Mouse (Mus musculus): ENCODE results near the gene Rfx7.
"Not testable (repeated sequence)": the region's sequence is repeated elsewhere in the genome, so short reads cannot be mapped to it uniquely, and the experiment has no call there.

Gene Rfx7

GRCm38 (mm10) chr9:72558780-72559179 lies 26.7 kb downstream of the Rfx7 start:
- no peak for DNase-seq

DNA sequence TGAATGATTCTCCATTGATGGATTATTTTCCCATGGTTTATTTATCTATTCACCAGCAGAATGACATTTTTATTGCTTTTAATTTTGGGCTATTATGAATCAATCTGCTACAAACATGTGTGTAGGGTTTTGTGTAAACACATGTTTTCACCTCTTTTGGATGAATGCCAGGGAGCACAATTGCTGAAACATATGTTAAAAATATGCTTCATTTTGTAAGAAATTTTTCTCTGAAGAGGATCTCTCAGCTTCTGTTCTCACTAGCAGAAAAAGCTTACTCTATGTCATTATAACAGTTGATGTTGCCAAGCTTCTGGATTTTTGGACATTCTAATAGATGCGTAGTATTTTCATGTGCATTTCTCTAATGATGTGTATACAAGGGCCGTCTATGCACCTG lies 28.3 kb downstream of the Rfx7 start:
- no peak for DNase-seq

DNA sequence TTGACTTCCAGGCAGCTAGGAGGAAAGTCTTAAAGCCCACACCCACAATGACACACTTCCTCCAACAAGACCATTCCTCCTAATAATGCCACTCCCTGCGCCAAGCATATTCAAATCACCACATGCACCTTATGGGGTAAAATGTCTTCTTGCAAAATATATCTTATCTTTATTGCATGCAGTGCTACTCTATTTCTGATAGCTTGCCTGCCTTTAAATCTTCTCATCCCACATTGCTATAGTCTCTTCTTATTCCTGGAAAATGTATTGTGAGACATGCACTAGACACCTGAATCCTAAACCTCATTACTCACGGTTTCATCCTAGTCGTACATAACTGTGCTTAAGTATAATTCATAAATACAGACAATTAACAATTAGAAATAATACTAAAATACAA lies 31.2 kb downstream of the Rfx7 start:
- DNase-seq, result no peak

DNA sequence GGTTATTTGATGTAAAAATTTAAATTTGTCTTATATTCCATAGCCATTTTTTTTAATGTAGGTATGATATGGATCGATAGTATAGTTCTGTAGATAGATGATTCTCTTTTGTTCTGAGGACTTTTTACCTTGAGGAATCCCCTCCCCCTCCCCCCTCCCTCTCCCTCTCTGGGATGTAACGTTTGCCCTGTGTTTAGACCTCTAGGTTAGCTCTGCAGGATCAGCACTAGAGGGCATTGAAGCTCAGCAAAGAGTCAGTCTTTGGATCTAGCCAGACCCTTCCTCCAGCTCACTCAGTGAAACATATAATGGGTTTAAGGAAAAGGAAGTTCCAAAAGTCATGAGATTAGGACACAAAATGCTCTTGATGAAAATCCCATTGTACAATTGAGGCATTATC lies 35.1 kb downstream of the Rfx7 start:
- no peak for DNase-seq

DNA sequence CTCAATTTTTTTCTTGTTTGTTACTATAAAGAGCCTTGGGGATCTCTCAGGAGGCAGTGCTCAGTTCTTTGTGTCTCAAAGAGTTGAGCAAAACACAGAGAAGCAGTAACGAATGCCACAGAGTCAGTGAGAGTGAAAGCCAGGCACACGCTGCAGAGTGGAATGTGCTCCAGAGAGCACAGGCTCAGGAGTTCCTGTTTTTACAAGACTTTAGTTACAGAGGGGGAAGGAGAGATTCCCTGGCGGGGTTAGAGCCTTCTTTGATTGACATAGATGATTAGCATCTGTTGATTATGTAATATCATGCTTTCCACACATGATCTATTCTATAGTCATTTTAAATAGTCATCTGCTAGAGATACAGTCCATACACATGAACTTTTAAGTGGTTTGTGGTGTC lies 48.2 kb downstream of the Rfx7 start:
- no peak for DNase-seq

- DNase-seq, result no peak
Measured at GRCm38 (mm10) chr9:72590861-72591260, 58.8 kb downstream of the Rfx7 start.

GRCm38 (mm10) chr9:72592016-72592415 lies 60.0 kb downstream of the Rfx7 start:
- no peak for DNase-seq

GRCm38 (mm10) chr9:72594656-72595055 lies 62.6 kb downstream of the Rfx7 start:
- DNase-seq, result not testable (repeated sequence)

GRCm38 (mm10) chr9:72600142-72600541 lies 68.1 kb downstream of the Rfx7 start:
- DNase-seq, result no peak

DNA sequence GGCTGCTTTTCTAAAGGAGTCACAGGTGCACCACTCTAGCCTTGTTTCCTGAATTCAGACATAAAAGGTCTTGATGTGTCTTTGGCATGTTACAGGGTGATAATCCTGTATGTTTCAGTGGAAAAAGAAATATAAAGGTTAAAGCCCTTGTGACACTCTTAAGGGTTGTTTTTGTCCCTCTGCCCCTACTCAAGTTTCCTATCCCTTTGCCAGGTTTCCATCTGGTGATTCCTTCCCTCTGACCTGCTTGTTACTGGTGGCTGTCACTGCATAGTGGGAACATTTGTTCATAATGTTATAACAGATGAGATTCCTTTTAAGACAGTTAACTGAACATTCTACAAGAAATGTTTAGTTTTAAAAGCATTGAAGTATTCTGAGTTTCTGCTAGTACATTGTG lies 77.7 kb downstream of the Rfx7 start:
- DNase-seq, result no peak

DNA sequence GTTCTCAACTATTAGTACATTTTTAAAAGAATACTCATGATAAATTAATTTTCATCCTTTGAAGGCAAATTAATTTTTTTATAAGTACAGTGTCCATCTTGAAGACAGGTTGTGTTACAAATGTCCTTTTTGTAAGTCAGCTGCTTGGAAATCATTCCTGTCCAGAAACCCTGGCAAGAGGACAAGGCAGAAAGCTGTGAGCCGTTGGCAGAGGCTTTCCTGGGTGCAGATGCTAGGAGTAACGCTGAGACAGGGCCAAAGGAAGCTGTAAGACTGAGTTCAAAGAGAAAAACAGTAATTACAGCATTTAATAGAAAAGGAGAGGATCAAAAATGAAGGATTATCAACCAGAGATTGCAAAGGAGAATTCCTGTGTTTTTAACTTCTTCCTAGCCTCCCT lies 81.8 kb downstream of the Rfx7 start:
- DNase-seq, result no peak

GRCm38 (mm10) chr9:72614786-72615480 lies 82.9 kb downstream of the Rfx7 start:
- no peak for DNase-seq

GRCm38 (mm10) chr9:72618037-72618436 lies 86.0 kb downstream of the Rfx7 start:
- no peak for DNase-seq

DNA sequence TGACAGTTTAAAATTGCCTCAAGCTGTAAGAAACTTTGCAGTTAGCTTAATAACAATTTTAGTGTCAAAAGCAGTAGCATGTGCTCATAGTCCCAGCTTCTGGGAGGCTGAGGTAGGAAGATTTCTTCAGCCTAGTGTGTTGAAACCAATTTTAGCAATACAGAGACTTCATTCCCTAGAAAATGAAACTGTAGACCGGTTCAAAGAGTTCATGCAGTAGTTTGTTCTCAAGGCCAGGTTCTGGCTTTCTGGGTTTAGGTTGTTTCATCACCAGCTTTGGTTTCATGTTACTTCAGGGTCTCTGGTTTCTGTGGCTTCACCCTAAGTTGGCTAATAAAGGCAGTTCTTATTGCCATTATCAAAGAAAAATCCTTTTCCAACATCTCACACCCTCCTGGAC lies 91.6 kb downstream of the Rfx7 start:
- no peak for DNase-seq

- no peak for DNase-seq
Measured at GRCm38 (mm10) chr9:72627598-72627997, 95.6 kb downstream of the Rfx7 start.

GRCm38 (mm10) chr9:72628591-72628990 lies 96.6 kb downstream of the Rfx7 start:
- no peak for DNase-seq

GRCm38 (mm10) chr9:72632198-72632597 lies 100.2 kb downstream of the Rfx7 start:
- no peak for DNase-seq

- DNase-seq, result no peak
Measured at GRCm38 (mm10) chr9:72635134-72635533, 103.1 kb downstream of the Rfx7 start.

- no peak for DNase-seq
Measured at GRCm38 (mm10) chr9:72636547-72636946, 104.5 kb downstream of the Rfx7 start.

DNA sequence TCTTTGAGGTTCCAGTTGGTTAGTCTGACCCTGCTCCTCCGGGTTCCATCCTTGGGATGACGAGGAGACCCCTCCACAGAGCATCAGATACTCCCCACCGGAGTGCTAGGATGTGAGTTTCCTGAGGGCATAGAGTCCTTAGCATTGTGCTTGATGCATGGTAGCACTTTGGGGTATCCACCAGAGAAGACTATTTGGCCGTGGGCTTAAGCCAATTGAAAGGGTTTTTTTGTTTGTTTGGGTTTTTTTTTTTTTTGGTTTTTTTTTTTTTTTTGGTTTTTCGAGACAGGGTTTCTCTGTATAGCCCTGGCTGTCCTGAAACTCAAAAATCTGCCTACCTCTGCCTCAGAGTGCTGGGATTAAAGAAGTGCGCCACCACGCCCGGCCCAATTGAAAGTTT lies 105.2 kb downstream of the Rfx7 start:
- DNase-seq, result no peak

- no peak for DNase-seq
Measured at GRCm38 (mm10) chr9:72638951-72639842, 107.2 kb downstream of the Rfx7 start.

DNA sequence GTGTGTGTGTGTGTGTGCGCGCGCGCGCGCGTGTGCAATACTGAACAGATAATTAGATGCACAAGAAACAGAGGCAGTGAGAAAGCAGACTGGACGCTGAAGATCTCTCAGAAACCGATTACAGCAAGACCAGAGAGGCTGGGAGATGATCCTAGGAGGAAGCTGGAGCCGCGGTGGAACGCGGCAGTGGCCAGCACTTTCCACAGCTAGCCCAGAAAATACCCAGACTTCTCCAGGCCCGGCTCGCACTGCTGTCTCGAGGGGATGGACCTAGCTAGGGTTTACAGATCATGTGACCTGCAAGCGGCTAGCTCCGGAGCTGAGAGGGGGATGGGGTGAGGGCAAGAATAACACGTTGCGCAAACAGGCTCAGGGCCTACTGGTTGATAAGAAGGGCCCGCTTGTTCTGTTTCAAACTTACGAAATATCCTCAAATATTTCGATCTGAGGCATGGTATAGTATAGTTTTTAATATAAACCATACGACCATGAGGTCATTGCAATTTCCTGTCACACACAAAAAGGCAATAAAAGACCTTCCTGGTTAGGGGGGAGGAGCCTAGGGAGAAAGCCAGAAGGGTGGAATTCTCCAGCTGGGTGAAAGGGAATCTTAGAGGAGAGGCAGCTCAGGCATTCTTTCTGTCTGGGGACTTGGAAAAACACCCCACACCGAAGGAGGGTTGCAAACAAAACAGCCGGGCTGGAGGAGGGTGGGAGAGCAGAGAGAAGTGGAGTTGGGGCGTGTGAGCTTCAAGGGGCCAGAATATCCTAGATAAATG lies 108.0 kb downstream of the Rfx7 start:
- peak; percentile 28 to 30 for DNase-seq

GRCm38 (mm10) chr9:72640642-72641041 lies 108.6 kb downstream of the Rfx7 start:
- no peak for DNase-seq
